Mouse (Mus musculus): Measurements from ENCODE around the gene Ptpn9.

Gene Ptpn9

GRCm38 (mm10) chr9:57014766-57015165 is 20.0 kb downstream of the Ptpn9 start:
- 86% methylated on average over 1 of the region's 1 CpGs for WGBS

DNA sequence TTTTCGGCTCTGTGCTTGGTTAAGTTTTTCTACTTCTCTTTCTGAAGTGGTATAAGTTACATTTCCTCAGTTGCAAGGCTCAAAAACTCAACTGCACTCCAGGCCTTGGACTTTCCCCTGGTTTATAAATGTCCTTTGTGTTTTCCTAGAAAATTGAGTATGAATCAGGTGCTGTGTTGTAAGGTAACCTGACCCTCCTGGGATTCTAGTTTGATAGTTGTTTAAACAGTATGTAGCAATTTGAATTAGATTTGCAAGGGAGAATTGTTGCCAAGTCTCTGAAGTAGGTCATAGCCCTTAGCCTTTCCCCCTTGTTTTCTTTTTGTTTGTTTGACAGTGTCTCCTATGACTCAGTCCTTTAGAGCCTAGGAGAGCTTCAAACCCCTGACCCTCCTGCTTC is 22.9 kb downstream of the Ptpn9 start:
- WGBS: 65% methylated on average over 1 of the region's 1 CpGs

DNA sequence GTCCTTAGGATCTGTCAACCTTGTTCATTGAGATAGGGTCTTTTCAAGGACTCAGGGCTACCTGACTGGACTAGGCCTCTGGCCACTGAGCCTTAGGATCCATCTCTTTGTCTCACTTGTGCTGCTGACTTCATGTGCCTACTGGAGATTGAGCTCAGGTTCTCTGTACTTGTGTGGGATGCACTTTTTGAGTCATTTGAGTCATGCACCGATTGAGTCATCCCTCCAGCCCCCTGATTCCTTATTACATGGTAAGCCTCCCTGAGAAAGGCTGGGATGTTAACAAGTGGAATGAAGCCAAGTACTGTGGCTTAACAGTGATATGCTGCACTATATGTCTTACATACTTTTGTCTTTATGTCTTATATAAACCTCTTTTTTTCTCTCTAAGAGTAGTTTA is 37.0 kb downstream of the Ptpn9 start:
- 58% methylated on average over 1 of the region's 1 CpGs for WGBS

DNA sequence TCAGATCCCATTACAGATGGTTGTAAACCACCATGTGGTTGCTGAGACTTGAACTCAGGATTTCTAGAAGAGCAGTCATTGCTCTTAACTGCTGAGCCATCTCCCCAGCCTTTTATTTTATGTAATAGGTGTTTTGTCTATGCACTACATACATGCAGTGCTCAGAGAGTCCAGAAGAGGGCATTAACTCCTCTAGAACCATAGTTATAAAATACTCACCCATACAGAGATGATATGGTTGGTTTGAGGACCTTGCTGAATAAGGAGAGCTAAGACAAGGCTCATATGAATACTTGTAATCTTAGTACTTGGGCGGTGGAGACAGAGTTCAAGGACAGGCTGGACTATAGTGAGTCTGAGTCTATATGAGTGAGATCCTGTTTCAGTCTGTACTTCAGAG is 61.5 kb downstream of the Ptpn9 start:
- WGBS: 91% methylated on average over 1 of the region's 1 CpGs

GRCm38 (mm10) chr9:57064164-57064563 is 69.4 kb downstream of the Ptpn9 start:
- WGBS: 97% methylated on average over 2 of the region's 2 CpGs

- WGBS: 80% methylated on average over 3 of the region's 3 CpGs
Measured at GRCm38 (mm10) chr9:57068266-57068665, 73.5 kb downstream of the Ptpn9 start.

- 62% methylated on average over 1 of the region's 1 CpGs for WGBS
Measured at GRCm38 (mm10) chr9:57070262-57070661, 75.5 kb downstream of the Ptpn9 start.

DNA sequence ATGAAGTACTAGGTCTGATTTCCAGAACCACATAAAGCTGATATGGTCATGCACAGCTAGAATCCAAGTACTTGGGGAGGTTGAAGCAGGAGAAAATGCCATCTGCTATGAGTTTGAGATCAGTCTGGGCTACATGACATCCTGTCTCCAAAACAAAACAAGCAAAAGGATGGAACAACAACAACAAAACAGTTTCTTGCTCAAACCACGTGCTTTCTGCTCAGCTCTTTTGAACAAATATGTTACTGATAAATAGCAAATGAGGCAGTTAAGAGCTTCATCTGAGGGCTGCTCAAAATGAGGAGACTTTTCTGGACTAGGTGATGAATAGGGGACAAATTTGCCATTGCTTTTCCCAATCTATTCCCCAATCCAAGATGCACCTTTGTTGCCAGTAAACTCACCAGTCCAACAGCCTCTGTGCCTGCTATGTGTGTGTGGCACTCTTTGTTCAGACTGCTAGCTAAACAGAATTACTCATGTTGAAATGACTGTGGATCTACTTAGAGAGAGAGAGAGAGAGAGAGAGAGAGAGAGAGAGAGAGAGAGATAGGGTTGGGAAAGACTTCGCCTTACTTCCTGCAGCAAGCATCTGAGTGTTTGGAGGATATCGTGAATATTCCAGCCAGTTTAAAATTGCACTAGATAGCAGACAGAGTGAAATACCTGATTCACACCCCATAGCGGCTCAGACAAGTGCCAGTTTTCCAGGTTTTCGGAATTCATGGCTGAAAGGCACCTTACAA is 76.2 kb downstream of the Ptpn9 start:
- WGBS: 10% methylated on average over 5 of the region's 5 CpGs

DNA sequence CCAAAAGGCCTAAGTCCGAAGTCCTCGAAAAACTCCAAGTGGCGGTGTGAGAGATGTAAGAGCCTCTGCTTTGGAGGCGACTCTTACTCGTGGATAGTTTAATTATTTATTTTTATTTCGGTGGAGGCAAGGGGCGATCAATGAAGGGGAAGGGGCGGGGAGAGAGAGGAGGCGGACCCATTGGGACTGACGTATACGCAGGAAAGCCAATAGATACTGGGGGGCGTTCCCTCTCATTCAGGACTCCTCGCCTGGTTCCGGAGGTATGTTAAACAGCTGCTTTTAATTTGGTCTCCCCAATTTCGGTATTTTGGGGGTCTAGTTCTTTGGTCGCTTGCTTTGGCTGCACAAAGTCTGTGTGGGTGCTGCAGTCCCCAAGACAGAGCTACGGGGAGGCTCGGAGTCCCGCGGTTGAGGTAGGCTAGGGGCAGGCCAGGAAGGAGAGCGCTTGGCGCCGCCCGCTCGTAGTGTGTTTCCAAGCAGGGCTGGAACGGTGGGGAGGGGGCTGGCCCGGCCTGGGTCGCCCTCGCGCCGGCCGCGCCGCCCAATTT is 77.2 kb downstream of the Ptpn9 start, which contains the start of gene Sin3a:
Sin3a (plus strand) TSS at position 240 of the 551 bp plus-strand sequence.
- WGBS: under 1% methylated on average over 34 of the region's 34 CpGs

DNA sequence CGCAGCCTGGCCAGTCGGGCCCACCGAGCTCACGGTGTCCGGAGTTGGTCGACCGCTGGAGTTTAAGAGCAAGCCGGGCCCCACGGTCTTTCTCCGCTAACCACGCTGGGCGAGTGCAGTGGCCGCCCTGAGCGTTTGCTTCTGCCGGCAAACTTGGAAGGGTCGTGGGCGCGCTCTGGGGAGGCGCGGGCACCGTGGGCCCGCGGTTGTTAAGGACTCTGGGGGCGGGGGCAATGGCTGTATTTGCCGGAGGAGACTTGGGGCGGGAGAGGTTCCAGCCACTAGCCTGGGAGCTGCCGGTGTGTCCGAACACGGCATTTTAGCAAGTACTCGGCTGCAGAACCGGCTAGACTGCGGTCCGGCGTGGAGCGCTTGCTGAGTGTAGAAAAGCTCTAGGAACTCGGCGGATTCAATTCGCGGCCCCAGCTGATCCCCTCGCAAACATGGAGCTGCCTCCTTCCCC is 77.8 kb downstream of the Ptpn9 start:
- 0% methylated on average over 40 of the region's 40 CpGs for WGBS

DNA sequence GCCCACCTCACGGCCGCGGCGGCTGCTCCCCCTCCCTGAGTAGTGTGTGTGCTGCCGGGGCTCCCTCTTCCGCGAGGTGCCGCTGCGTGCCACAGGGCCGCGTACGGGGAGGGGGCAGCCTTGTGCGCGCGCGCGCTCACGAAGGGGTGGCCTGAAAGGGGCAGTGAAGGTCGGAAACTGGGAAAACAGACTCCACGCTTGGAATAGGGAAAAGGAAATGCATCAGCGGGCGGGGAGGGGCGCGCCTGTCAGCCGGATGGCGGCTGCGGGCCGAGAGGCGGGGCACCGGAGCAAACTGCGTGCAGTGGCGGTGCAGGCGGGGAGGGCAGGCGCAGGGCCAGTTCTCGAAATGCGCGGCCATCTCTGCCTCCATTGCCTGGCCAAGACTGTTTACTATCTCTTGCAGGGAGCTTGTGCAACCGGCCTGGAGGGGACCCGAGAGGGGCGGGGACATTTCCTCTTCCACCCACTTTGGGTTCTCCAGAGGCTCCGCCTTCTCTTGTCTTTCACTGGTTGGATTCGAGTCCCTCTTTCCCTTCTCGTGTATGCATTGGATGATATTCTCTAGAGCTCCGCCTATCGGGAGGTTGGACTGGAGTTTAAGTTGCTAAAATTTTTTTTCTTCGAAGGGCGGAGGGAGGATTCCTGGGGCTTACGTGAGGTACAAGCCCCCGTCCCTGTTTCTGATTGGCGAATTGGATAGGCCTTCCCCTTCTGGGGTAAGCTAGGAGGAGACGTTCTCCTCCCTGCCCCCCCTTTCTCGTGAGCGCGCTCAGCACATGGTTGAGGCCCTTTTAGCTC is 78.5 kb downstream of the Ptpn9 start:
- under 1% methylated on average over 54 of the region's 54 CpGs for WGBS

GRCm38 (mm10) chr9:57073790-57074094 is 79.0 kb downstream of the Ptpn9 start:
- WGBS: under 1% methylated on average over 15 of the region's 15 CpGs

- WGBS: 3% methylated on average over 21 of the region's 21 CpGs
Measured at GRCm38 (mm10) chr9:57074171-57074821, 79.6 kb downstream of the Ptpn9 start.

DNA sequence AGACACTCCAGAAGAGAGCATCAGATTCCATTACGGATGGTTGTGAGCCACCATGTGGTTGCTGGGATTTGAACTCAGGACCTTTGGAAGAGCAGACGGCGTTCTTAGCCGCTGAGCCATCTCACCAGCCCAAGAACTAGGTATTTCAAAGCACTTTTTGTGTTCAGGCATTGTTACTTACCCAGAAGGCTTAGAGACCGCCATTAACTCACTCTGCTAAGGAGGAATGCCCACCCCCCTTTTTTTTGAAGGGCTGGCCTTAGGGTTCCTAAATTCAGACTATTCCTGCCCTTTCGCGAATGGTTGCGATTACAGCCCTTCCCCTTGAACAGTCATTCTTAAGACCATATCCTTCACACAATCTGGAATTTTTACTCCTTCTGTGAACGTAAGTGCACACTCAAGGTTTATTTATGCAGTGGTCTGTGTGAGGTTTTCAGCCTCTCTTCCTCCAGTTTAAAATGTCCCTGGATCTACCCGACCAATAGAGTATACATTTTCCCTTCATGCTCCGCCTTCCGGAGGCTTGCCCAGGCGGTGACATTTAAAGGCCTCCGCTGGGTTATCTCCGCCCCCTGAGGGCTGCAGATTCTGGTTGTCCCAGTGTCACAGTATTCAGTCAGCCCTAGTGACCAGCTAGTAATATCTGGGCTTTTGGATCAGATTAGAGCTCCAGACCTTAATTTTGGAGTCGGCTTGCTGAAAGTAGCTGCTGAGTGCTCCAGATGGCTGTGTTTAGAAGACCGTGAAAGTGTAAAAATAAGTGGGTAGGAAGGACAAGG is 80.3 kb downstream of the Ptpn9 start:
- 2% methylated on average over 17 of the region's 17 CpGs for WGBS

GRCm38 (mm10) chr9:57075681-57076381 is 81.1 kb downstream of the Ptpn9 start:
- 1% methylated on average over 43 of the region's 43 CpGs for WGBS

DNA sequence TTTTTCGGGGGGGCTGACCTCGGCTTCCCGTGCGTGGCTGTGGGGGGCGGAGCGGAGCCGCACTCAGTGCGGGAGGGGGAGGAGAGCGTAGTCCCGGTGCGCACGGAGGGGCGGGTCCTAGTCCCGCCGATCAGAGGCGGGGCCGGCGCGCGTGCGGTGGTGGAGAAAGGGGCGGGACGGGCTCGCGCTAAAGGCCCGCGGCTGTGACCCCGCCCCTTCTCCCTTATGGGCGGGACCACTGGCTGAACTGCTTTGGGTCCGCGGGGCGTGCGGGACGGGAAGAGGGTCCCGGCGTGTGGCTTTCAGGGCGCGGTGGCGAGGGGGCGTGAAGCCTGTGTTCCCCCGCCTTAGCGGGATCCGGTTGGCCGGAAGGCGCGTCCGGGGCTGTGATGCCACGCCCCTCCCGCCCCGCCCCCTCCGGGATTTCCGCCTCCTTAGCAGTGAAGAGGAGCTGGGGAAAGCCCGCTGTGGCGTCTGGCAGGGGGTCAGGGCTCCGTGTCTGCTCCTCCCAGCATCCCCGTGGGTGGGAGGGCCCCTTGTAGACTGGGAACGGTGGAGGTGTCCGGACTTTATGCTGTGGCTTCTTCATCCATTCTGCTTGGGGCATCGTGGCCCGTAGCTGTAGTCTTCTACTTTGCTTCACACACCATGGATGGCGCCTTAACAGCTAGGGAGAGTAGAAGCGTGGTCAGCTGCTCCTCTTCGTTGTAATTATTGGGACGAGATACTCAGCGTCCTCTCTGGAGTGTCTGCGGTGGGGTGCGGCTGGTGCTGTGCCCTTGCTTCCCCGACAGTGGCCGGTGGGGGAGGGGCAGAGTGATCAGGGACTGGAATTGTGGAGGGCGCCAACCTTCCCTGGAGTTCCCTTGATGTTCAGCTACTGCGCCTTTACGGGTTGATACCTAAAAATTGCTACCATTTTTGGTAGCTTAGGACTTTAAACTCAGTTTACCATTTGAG is 82.3 kb downstream of the Ptpn9 start:
- under 1% methylated on average over 69 of the region's 72 CpGs for WGBS

- 82% methylated on average over 3 of the region's 3 CpGs for WGBS
Measured at GRCm38 (mm10) chr9:57082236-57082635, 87.5 kb downstream of the Ptpn9 start.
